Mouse (Mus musculus) adrenal gland (tissue): ENCODE measurements around the gene Olfr597.
"Not testable (repeated sequence)": the region's sequence is repeated elsewhere in the genome, so short reads cannot be mapped to it uniquely, and the experiment has no call there.

Experiments used
- intact Hi-C: fragments of 180-260 bp; cut with DNase I; formaldehyde crosslinking; loops from one replicate; pipeline ENCODE4 v1.15.1; 2025
- long read RNA-seq, 2 experiments: library from polyadenylated mRNA; unstranded; transcript quantifications; one replicate each; pipeline ENCODE4 v2.0.0; 2020; ENCODE audit warnings: borderline replicate concordance in 1 of 2; ENCODE audit not compliant: insufficient replicate concordance in 1 of 2
- microRNA-seq, 2 experiments: library from miRNA; unstranded; fragments of <30 nt; microRNA quantifications; one replicate each; pipeline ENCODE4; 2019

The Olfr597 gene
- long read RNA-seq, experiment 1, result 0 reads
- long read RNA-seq, experiment 2, result 0 reads

- intact Hi-C loops, result not testable (repeated sequence)
Observed at GRCm38 (mm10) chr7:103316015-103316414, at the start of gene Olfr597. Olfr597 (plus strand) TSS chr7:103316315.

- intact Hi-C loops, result loop anchor here (5.0 kb wide), 1 partner anchor 82 kb away; the partner anchor contains the start of gene Olfr603
Observed at GRCm38 (mm10) chr7:103305348-103305747, 10.8 kb upstream of the Olfr597 start, which contains the start of gene Olfr596. Olfr596 (plus strand) TSS chr7:103305648.

GRCm38 (mm10) chr7:103323268-103323667 is 7.2 kb downstream of the Olfr597 start, which contains the start of gene Olfr598:
Olfr598 (plus strand) TSS chr7:103323568.
- intact Hi-C loops, result no loop called here

- intact Hi-C loops, result no loop called here
Observed at GRCm38 (mm10) chr7:103335617-103336016, 19.5 kb downstream of the Olfr597 start, which contains the start of gene Olfr599. Olfr599 (plus strand) TSS chr7:103335917.

GRCm38 (mm10) chr7:103349569-103349968 is 33.5 kb downstream of the Olfr597 start, which contains the start of gene Olfr600:
Olfr600 (minus strand) TSS chr7:103349669.
- intact Hi-C loops, result no loop called here

- intact Hi-C loops, result no loop called here
Observed at GRCm38 (mm10) chr7:103362555-103362954, 46.4 kb downstream of the Olfr597 start, which contains the start of gene Olfr601. Olfr601 (minus strand) TSS chr7:103362655.

Small RNA genes lying within 50 kb of the gene (microRNA-seq; reads per million reads assigned to microRNA genes)
- gene Gm23550, result 0 reads per million in 2 experiments
